Mouse (Mus musculus) kidney, embryonic 14.5 days (tissue): ENCODE data around the gene Xk. TPM values are rescaled to one million over a fixed set of nuclear protein-coding genes. Genes with fewer than 3 reads are reported as not detected.
"Not testable (repeated sequence)": the region's sequence is repeated elsewhere in the genome, so short reads cannot be mapped to it uniquely, and the experiment has no call there.

Source experiments
- ATAC-seq: fragments of 200-750 bp; cut with Nextera tagmentation; 2 replicates; pipeline ENCODE4 v1.8.0; 2017; ENCODE audit warnings: moderate number of reproducible peaks, mild to moderate bottlenecking, moderate TSS enrichment, moderate library complexity; ENCODE audit not compliant: low FRiP score, low TSS enrichment
- H3K27ac ChIP-seq: fragments of 300-500 bp; sonication (generic); 2 replicates; pipeline ENCODE4 v1.5.1; 2014; ENCODE audit warnings: low read depth, mild to moderate bottlenecking, low read length, moderate library complexity, mixed read lengths
- H3K27me3 ChIP-seq: fragments of 300-500 bp; sonication (generic); 2 replicates; pipeline ENCODE4 v1.6.1; 2014; ENCODE audit warnings: mild to moderate bottlenecking, low read length; ENCODE audit not compliant: control insufficient read depth, insufficient read depth
- H3K36me3 ChIP-seq: fragments of 300-500 bp; sonication (generic); 2 replicates; pipeline ENCODE4 v1.6.1; 2014; ENCODE audit warnings: low read length, mixed read lengths; ENCODE audit not compliant: control insufficient read depth, insufficient read depth
- H3K4me1 ChIP-seq: fragments of 300-500 bp; sonication (generic); 2 replicates; pipeline ENCODE4 v1.6.1; 2014; ENCODE audit warnings: low read length, mixed read lengths; ENCODE audit not compliant: control insufficient read depth, insufficient read depth
- H3K4me2 ChIP-seq: fragments of 300-500 bp; sonication (generic); replicated peaks from 2 replicates; pipeline ENCODE4 v1.6.1; 2014; ENCODE audit warnings: low read depth, mild to moderate bottlenecking, low read length
- H3K4me3 ChIP-seq: fragments of 300-500 bp; sonication (generic); 2 replicates; pipeline ENCODE4 v1.5.1; 2014; ENCODE audit warnings: mild to moderate bottlenecking, low read length
- H3K9ac ChIP-seq: fragments of 300-500 bp; sonication (generic); 2 replicates; pipeline ENCODE4 v1.6.1; 2014; ENCODE audit warnings: low read depth, mild to moderate bottlenecking, low read length, moderate library complexity
- H3K9me3 ChIP-seq: fragments of 300-500 bp; sonication (generic); 2 replicates; pipeline ENCODE4 v1.6.1; 2016; ENCODE audit warnings: low read length; ENCODE audit not compliant: control insufficient read depth
- WGBS: fragments of 180-500 bp; shearing (Covaris S2); extraction: QIAGEN DNeasy Blood & Tissue Kit; methylation state at CpG from one replicate; pipeline ENCODE4 v1.1.7; 2014; 5-methylcytosine and 5-hydroxymethylcytosine counted together
- polyA plus RNA-seq: library from polyadenylated mRNA; unstranded; fragments of >200 nt; fragmentation: Nextera tagmentation; extraction: Ambion mirVana; gene quantifications from 2 replicates; pipeline ENCODE4 v1.2.1, GENCODE M21; 2014

The Xk gene
- polyA plus RNA-seq, 1 experiment from 2014 or later: 2.0 TPM

GRCm38 (mm10) chrX:9298413-9298864 lies 25.9 kb downstream of the Xk start:
- H3K36me3 ChIP-seq: no peaks in the 10 kb centered on the region
- ATAC-seq: no peak

DNA sequence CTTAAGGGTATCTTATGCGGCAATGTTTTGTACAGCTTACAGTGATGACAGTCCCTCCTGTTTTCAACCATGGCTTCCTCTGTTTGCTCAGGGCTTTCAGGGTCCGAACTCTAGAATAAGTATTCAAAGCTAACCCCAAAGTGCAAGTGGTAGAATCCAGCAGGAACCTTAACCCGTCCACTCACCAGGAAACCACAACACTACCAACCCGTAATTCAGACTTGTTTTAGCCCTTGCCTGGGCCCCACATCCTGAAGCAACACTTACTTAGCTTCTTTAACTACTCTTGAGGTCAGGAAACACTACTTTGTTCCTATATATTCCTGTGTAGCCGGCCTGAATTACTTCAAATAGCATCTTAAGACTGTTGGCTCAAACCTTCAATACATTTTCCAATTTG lies 30.2 kb downstream of the Xk start:
- H3K27me3 ChIP-seq: no peaks in the 10 kb centered on the region
- ATAC-seq: no peak
- no peak overlapping the region for H3K9ac ChIP-seq
- no peaks in the 10 kb centered on the region for H3K36me3 ChIP-seq
- H3K4me1 ChIP-seq: no peaks in the 10 kb centered on the region
- 83% methylated on average over 5 of the region's 5 CpGs for WGBS
- no peak overlapping the region for H3K4me3 ChIP-seq
- no peak overlapping the region for H3K27ac ChIP-seq
- no peak overlapping the region for H3K4me2 ChIP-seq
- no peaks in the 10 kb centered on the region for H3K9me3 ChIP-seq

More at GRCm38 (mm10) chrX:9298413-9298864, 25.9 kb downstream of the Xk start:
- Histone ChIP-seq H3K4me1 (no peaks in the 10 kb centered on the region), H3K27ac (no peak overlapping the region), H3K4me3 (no peak overlapping the region), H3K9me3 (no peaks in the 10 kb centered on the region), H3K4me2 (no peak overlapping the region), H3K27me3 (no peaks in the 10 kb centered on the region), H3K9ac (no peak overlapping the region)
- 84% methylated on average over 5 of the region's 5 CpGs for WGBS

DNA sequence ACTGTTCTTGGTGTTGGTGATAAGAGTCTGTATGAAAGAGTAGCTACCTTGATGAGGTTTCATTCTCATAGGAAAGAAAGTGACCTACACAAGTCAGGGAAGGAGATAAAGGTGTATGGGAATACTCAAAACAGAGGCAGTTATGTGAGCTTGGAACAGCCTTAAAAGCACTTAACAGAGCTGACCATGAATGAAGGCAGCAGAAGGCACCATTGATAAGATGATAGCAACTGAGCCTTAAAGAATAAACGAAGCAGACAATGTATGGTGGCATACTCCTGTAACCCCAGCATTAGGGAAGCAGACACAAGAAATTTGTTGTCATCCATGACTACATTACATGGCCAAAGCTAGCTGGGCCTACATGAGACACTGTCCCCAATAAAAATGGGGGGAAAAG lies 30.9 kb downstream of the Xk start:
- no peaks in the 10 kb centered on the region for H3K27me3 ChIP-seq
- no peak overlapping the region for H3K4me3 ChIP-seq
- H3K36me3 ChIP-seq: no peaks in the 10 kb centered on the region
- 80% methylated on average over 1 of the region's 1 CpGs for WGBS
- no peak overlapping the region for H3K4me2 ChIP-seq
- H3K27ac ChIP-seq: no peak overlapping the region
- H3K4me1 ChIP-seq: no peaks in the 10 kb centered on the region
- H3K9ac ChIP-seq: no peak overlapping the region
- no peak for ATAC-seq
- H3K9me3 ChIP-seq: no peaks in the 10 kb centered on the region

- not testable (repeated sequence) for H3K4me2 ChIP-seq, ATAC-seq
These were observed 43.9 kb downstream of the Xk start for GRCm38 (mm10) chrX:9316457-9316856.

GRCm38 (mm10) chrX:9327954-9328353 lies 55.4 kb downstream of the Xk start:
- H3K27ac ChIP-seq, H3K4me2 ChIP-seq, H3K9me3 ChIP-seq, H3K27me3 ChIP-seq, H3K36me3 ChIP-seq, H3K4me1 ChIP-seq, H3K9ac ChIP-seq, H3K4me3 ChIP-seq: not testable (repeated sequence)
- ATAC-seq: peak; percentile 32; the same call in 1 of the 2 replicates
- WGBS: 92% methylated on average over 26 of the region's 26 CpGs

More at GRCm38 (mm10) chrX:9316457-9316856, 43.9 kb downstream of the Xk start:
- H3K27me3 ChIP-seq, H3K4me3 ChIP-seq, H3K4me1 ChIP-seq, H3K9ac ChIP-seq, H3K9me3 ChIP-seq, H3K27ac ChIP-seq, H3K36me3 ChIP-seq: not testable (repeated sequence)

GRCm38 (mm10) chrX:9332366-9332962 lies 59.9 kb downstream of the Xk start:
- H3K9me3 ChIP-seq, H3K36me3 ChIP-seq, H3K9ac ChIP-seq, ATAC-seq, H3K27ac ChIP-seq, H3K4me3 ChIP-seq, H3K27me3 ChIP-seq, H3K4me1 ChIP-seq, H3K4me2 ChIP-seq: not testable (repeated sequence)
- 89% methylated on average over 12 of the region's 12 CpGs for WGBS

- 62% methylated on average over 2 of the region's 2 CpGs for WGBS
- ATAC-seq, H3K9ac ChIP-seq, H3K27me3 ChIP-seq, H3K36me3 ChIP-seq, H3K9me3 ChIP-seq, H3K4me2 ChIP-seq, H3K4me3 ChIP-seq, H3K27ac ChIP-seq, H3K4me1 ChIP-seq: not testable (repeated sequence)
These were observed 60.5 kb downstream of the Xk start for GRCm38 (mm10) chrX:9333035-9333434.

- not testable (repeated sequence) for H3K4me2 ChIP-seq, H3K4me1 ChIP-seq, H3K4me3 ChIP-seq, H3K27me3 ChIP-seq, H3K36me3 ChIP-seq, H3K27ac ChIP-seq, ATAC-seq, H3K9ac ChIP-seq, H3K9me3 ChIP-seq
- 72% methylated on average over 1 of the region's 1 CpGs for WGBS
These were observed 62.4 kb downstream of the Xk start for GRCm38 (mm10) chrX:9334996-9335395.

DNA sequence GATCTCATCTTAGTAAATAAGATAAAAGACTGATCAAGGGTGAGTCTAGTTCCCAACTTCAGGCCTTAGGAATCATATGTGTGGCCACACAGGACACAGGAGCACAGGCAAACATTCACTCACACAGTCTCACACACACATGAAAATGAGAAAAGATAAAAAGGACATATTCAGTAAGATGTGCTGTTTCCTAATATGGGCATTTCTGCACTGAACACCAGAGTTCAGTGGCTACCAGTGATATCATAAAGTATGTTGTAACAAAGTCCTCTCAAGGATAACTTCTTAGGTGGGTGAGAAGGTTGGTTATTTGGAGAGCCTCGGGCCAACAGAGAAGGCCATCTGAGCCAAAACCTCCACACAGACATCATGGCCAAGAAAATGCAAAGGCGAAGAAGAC lies 77.8 kb downstream of the Xk start, which contains the start of gene H2al1k:
Gene H2al1k (plus strand): TSS at position 301 of the 400 bp plus-strand sequence.
- not testable (repeated sequence) for H3K4me2 ChIP-seq, H3K4me1 ChIP-seq, H3K9ac ChIP-seq, H3K9me3 ChIP-seq, H3K27me3 ChIP-seq, H3K36me3 ChIP-seq, ATAC-seq, H3K27ac ChIP-seq, H3K4me3 ChIP-seq
- WGBS: no CpG with 5 or more reads among the region's 2 CpGs
